Comparison of ENCODE assay signal across 18 mouse cellular contexts in the genomic region with DNA sequence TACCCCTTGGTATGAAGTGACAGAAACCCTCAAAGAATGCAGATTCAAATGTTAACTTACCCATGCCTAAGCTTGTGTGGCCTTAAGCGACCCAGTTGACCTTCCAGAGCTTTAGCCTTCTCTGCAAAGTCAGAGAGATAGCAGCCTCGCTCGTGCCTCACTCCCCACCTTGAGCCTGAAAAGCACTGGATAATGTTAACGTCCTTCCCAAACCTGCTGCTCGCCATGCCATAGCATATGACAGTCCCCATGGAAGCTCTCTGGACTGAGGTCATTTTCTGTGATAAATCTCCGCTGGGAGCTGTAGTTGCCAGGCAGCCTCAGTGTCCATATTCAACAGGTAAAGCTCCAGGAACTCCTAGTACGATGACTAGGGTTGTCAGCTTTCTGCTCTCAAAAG.
"Had no signal": no experiment of that assay in that cellular context is flagged by ENCODE, and none has a peak within 500 bp of the region (broad histone marks: within the 10 kb centered on the region; RNA-seq: fewer than 3 reads in every experiment).

No protein-coding gene starts in this region.

- H3K4me1 ChIP-seq: midbrain, embryonic 10.5 days; midbrain, embryonic 12.5 days; neural tube, embryonic 13.5 days; neural tube, embryonic 15.5 days; stomach, embryonic 15.5 days had no signal

- H3K27ac ChIP-seq: midbrain, embryonic 10.5 days; midbrain, embryonic 12.5 days; neural tube, embryonic 13.5 days; neural tube, embryonic 15.5 days; stomach, embryonic 15.5 days; stomach, postnatal 0 days had no signal

- DNase-seq: lung, embryonic 14.5 days; lung, postnatal 10 days; lung, postnatal 4 days; midbrain, embryonic 14.5 days; retina, postnatal 1 day; right cerebral cortex, adult 18-20 months; right cerebral cortex, postnatal 25 days; right cerebral cortex, postnatal 4 days; thymus, postnatal 14 days; thymus, postnatal 36 days had no signal

- H3K9me3 ChIP-seq: midbrain, embryonic 10.5 days; midbrain, embryonic 12.5 days; neural tube, embryonic 13.5 days; neural tube, embryonic 15.5 days; stomach, embryonic 15.5 days had no signal

- H3K27me3 ChIP-seq: midbrain, embryonic 12.5 days; neural tube, embryonic 13.5 days; neural tube, embryonic 15.5 days; stomach, embryonic 15.5 days had no signal

- H3K36me3 ChIP-seq: midbrain, embryonic 10.5 days; midbrain, embryonic 12.5 days; neural tube, embryonic 13.5 days; neural tube, embryonic 15.5 days; stomach, embryonic 15.5 days had no signal

- H3K9ac ChIP-seq: lung, embryonic 14.5 days; midbrain, embryonic 12.5 days; neural tube, embryonic 13.5 days; neural tube, embryonic 15.5 days; stomach, embryonic 15.5 days had no signal

- H3K4me2 ChIP-seq: lung, embryonic 14.5 days; midbrain, embryonic 12.5 days; neural tube, embryonic 13.5 days; neural tube, embryonic 15.5 days; stomach, embryonic 15.5 days had no signal

- H3K4me3 ChIP-seq: midbrain, embryonic 10.5 days; midbrain, embryonic 12.5 days; myocyte; neural tube, embryonic 13.5 days; neural tube, embryonic 15.5 days; stomach, embryonic 15.5 days had no signal

- ATAC-seq: midbrain, embryonic 16.5 days had no signal
